Mouse (Mus musculus): ENCODE data around the gene Ears2. TPM values are rescaled to one million over a fixed set of nuclear protein-coding genes. Genes with fewer than 3 reads are reported as not detected.

Ears2 gene
- total RNA-seq, 2 experiments from 2014 or later, result 10.0 to 12.6 TPM

GRCm38 (mm10) chr7:122048191-122048590, 18.9 kb downstream of the Ears2 start:
- intact Hi-C loops (cut with DNase I), result no loop called here
- DNase-seq, result no peak

DNA sequence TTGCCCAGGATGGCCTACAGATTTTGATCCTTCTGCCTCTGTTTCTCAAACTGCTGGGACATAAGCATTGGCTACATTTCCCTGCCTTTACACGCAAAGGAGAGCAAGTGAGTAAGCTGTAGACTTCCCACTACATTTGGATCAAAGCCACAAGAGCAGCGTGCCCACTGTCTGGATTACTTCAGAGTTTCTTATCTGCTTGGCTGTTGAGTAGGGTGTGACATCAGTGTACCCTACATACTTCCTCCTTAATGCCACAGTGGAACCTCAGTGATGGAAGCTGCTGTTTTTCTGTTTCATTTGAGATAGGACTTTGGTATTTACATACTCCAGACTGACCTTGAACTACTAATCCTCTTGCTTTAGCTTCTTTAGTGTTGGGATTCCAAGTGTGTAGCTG, 20.2 kb downstream of the Ears2 start:
- DNase-seq, result no peak
- intact Hi-C loops (cut with DNase I), result no loop called here

GRCm38 (mm10) chr7:122045711-122046110, 21.4 kb downstream of the Ears2 start:
- intact Hi-C loops (cut with DNase I), result no loop called here
- no peak for DNase-seq

DNA sequence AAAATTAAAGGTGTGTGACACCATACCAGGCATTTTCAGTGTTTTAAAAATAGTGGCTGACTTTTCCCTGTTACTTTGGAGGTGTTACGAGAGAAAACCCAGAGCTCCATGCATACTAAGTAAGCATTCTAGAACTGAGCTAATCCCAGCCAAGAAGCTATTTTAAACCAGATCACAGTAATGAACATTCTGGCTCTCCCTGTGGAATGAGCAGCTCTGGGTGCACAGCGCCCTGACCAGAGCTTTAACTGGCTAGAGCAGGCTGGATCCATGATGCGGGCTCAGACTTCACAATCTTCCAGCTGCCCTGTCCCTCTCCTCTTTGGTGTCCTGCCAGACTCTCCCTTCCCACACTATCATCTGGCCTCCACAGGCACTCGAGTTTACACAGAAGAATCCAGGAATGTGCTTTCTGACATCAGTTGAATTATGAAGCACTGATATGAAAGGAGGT, 21.9 kb downstream of the Ears2 start:
- intact Hi-C loops (cut with DNase I), result no loop called here

GRCm38 (mm10) chr7:122044106-122044505, 23.0 kb downstream of the Ears2 start:
- intact Hi-C loops (cut with DNase I), result no loop called here
- DNase-seq, result no peak

More for the DNA sequence above, 21.9 kb downstream of the Ears2 start:
- DNase-seq, result peak; percentile 54 to 76

- intact Hi-C loops (cut with DNase I), result loop anchor here (5.0 kb wide), 3 partner anchors 33 to 163 kb away; partner anchors contain the start of genes Ears2 and Ubfd1
- peak; percentile 33 to 61 for DNase-seq
Measured at GRCm38 (mm10) chr7:122034348-122034747, 32.7 kb downstream of the Ears2 start.

DNA sequence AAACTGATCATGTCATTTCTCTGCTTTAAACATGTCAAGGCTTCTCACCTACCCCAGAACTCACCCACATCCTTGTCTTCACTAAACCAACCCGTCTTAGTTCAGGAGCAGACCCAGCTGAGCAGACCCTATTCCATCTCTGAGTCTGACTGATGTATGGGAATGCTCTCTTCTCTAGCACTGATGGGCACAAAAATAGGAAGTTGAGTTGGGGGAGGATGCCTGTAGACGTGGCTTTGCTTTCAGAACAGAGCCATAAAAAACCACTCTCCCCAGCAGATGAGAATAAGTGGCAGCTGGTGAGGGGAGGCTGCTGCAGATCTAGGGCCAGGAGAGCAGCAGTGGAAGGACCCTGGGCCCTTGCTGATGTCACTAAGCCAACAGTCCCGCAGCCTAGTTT, 33.7 kb downstream of the Ears2 start:
- intact Hi-C loops (cut with DNase I), result loop anchor here (5.0 kb wide), 3 partner anchors 34 to 164 kb away; partner anchors contain the start of genes Ears2 and Ubfd1
- DNase-seq, result no peak

GRCm38 (mm10) chr7:122022131-122022530, 44.9 kb downstream of the Ears2 start:
- intact Hi-C loops (cut with DNase I), result no loop called here
- DNase-seq, result no peak

- intact Hi-C loops (cut with DNase I), result no loop called here
- DNase-seq, result peak; percentile 87 to 93
Measured at GRCm38 (mm10) chr7:122020667-122021354, 46.3 kb downstream of the Ears2 start, which contains the start of gene Gga2. Gga2 (minus strand) TSS chr7:122021222.

GRCm38 (mm10) chr7:122020273-122020666, 46.8 kb downstream of the Ears2 start:
- no peak for DNase-seq

DNA sequence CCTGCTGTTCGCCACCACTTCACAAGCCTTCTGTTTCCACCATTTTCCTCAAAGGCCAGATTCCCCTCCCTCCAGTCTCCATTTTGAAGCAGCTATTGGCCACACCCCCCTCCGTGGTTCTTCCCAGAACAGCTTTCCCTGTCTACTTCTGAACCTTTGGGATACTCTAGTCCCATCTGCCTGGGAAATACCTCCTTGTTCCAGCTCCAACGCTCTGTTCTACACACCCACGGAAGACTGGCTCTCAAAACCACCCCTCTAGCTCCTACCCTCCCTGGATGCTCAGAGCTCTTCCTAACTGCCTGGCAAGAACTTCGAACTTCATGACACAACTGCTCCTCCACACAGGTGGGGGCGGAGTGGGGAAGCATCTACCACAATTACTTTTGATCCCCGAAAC, 48.1 kb downstream of the Ears2 start:
- intact Hi-C loops (cut with DNase I), result no loop called here
- no peak for DNase-seq

More at GRCm38 (mm10) chr7:122020273-122020666, 46.8 kb downstream of the Ears2 start:
- intact Hi-C loops (cut with DNase I), result no loop called here

GRCm38 (mm10) chr7:122018247-122018646, 48.8 kb downstream of the Ears2 start:
- intact Hi-C loops (cut with DNase I), result no loop called here
- no peak for DNase-seq

DNA sequence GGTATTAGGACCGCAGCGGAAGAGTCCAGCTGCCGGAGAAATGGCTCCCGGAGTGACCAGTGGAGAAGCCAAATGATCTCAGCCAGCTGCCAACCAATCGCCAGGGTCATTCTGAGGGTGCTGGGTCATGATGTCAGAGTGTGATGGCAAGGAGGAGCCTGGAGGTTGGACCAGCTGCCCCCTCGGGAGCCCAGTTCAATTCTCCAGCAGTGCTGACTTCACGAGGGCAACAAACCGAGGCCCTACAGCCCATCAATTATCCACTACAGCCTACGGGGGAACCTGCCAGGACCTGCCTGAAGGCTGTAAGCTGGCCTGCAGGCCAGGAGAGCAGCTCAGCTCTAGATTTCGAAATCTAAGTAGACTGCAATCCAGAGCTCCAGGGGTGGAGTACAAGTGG, 51.3 kb downstream of the Ears2 start:
- DNase-seq, result peak; percentile 9 to 39
- intact Hi-C loops (cut with DNase I), result no loop called here

DNA sequence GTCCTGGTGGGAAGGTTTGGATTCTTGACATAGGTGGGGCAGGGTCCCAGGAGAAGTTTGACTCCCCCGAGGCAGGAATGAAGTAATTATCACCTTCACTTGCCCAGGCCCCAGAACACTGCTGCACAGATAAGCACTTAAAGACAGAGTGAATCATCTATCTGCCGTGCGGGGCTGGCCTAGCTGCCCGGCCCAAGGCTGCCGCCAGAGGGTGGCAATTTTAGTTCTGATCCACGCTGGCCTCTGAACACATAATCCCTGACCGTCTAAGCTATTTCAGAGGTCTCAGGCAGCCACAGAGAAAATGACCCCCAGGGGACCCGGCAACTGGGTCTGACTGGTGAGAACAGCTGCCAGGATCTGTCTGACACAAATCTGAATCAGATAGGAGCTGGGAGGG, 52.0 kb downstream of the Ears2 start:
- peak; percentile 40 to 45 for DNase-seq
- intact Hi-C loops (cut with DNase I), result no loop called here

DNA sequence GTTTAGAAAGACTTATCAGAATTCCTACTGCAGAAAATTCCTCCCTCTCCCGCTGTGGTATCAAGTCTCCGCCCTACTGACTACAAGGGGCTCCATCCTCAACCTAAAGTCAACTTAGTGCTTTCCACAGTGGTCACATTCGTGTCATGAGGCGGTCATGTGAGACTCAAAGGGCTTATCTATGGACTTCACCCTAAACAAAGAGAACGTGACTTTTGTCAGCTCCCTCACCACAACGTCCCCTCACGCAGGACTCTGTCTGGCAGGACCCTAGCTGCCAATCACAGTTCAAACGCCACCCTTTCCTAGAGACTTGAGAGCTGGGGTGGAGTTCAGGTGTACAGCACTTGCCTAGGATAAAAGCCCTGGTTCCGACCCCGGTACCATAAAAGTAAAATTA, 54.1 kb downstream of the Ears2 start:
- intact Hi-C loops (cut with DNase I), result no loop called here
- no peak for DNase-seq

- intact Hi-C loops (cut with DNase I), result no loop called here
- DNase-seq, result peak in 1 of 2 experiments; percentile 25
Measured at GRCm38 (mm10) chr7:122012370-122012769, 54.7 kb downstream of the Ears2 start.

DNA sequence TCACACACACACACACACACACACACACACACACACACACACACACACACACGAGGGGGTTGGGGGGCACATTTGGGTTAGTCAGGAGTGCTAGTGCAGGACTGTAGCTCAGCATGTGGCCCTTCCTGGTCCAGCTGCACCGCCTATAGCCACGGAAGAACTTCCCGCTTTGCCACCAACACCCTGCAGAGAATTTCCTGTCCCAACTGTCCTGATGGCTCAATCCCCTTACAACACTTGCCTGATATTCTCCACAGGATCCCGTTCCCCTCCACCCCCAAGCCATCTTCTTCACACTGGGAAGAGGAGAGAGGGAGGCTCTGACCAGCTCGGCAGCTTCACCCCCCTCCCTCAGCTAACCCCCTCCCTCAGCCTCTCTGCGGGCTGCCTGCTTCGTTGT, 66.7 kb downstream of the Ears2 start:
- intact Hi-C loops (cut with DNase I), result no loop called here
- DNase-seq, result no peak

- intact Hi-C loops (cut with DNase I), result no loop called here
- DNase-seq, result no peak
Measured at GRCm38 (mm10) chr7:121995961-121996360, 71.1 kb downstream of the Ears2 start.
